Mouse (Mus musculus) brown adipose tissue, adult 24 weeks (tissue): ENCODE data around the gene Gdf11. TPM values are rescaled to one million over a fixed set of nuclear protein-coding genes. Genes with fewer than 3 reads are reported as not detected.
A peak's percentile ranks its signal among the peaks of the same experiment; 100 is the strongest.

Experiments used
- H3K27ac ChIP-seq: fragments of 200-500 bp; replicated peaks from 2 replicates; pipeline ENCODE4 v1.5.1; 2012; ENCODE audit warnings: low read depth, mild to moderate bottlenecking, low read length
- H3K4me1 ChIP-seq: fragments of 200-500 bp; 2 replicates; pipeline ENCODE4 v1.6.1; 2012; ENCODE audit warnings: low read length, mixed read lengths; ENCODE audit not compliant: control insufficient read depth, insufficient read depth, insufficient read length
- H3K4me3 ChIP-seq: fragments of 200-500 bp; 2 replicates; pipeline ENCODE4 v1.5.1; 2012; ENCODE audit warnings: low read depth, mild to moderate bottlenecking, low read length, moderate library complexity; ENCODE audit not compliant: insufficient read depth
- polyA plus RNA-seq: library from polyadenylated mRNA; stranded (reverse); fragments of >200 nt; gene quantifications from 2 replicates; pipeline ENCODE4 v1.2.4, GENCODE M21; 2012; ENCODE audit not compliant: missing spikeins, insufficient read depth, insufficient read length

The Gdf11 gene
- 1.0 and 1.3 TPM in 2 replicates for polyA plus RNA-seq

- Histone ChIP-seq H3K4me1 (no peaks in the 10 kb centered on the region), H3K27ac (no peak within 1 kb of the TSS), H3K4me3 (peak within 1 kb of the TSS; percentile 63)
Observed at GRCm38 (mm10) chr10:128891296-128892094, at the start of gene Gdf11. Gene Gdf11, minus strand, starts transcription at chr10:128891718.

- H3K4me1 ChIP-seq, result peaks cover 3% of the 10 kb centered on the region; the same call in 1 of the 2 replicates
- no peak overlapping the region for H3K4me3 ChIP-seq
- no peak overlapping the region for H3K27ac ChIP-seq
Observed at GRCm38 (mm10) chr10:128940475-128941061, 49.0 kb upstream of the Gdf11 start.

GRCm38 (mm10) chr10:128938974-128939373 lies 47.5 kb upstream of the Gdf11 start:
- peak overlapping the region; percentile 99 for H3K27ac ChIP-seq
- peaks cover 5% of the 10 kb centered on the region; the same call in 1 of the 2 replicates for H3K4me1 ChIP-seq
- no peak overlapping the region for H3K4me3 ChIP-seq

GRCm38 (mm10) chr10:128938457-128938856 lies 46.9 kb upstream of the Gdf11 start:
- Histone ChIP-seq H3K4me1 (peaks cover 5% of the 10 kb centered on the region; the same call in 1 of the 2 replicates), H3K27ac (peak overlapping the region; percentile 99), H3K4me3 (0 out of 2 replicates have a peak overlapping the region, but pooled peaks have one; percentile 8)

GRCm38 (mm10) chr10:128937756-128938390 lies 46.4 kb upstream of the Gdf11 start:
- H3K4me3 ChIP-seq, result no peak overlapping the region

GRCm38 (mm10) chr10:128935826-128936440 lies 44.4 kb upstream of the Gdf11 start:
- Histone ChIP-seq H3K4me3 (peak overlapping the region; percentile 70), H3K27ac (peak overlapping the region; percentile 71), H3K4me1 (peaks cover 5% of the 10 kb centered on the region; the same call in 1 of the 2 replicates)

More at GRCm38 (mm10) chr10:128937756-128938390, 46.4 kb upstream of the Gdf11 start:
- Histone ChIP-seq H3K4me1 (peaks cover 5% of the 10 kb centered on the region; the same call in 1 of the 2 replicates), H3K27ac (peak overlapping the region; percentile 99)

GRCm38 (mm10) chr10:128934997-128935787 lies 43.7 kb upstream of the Gdf11 start:
- Histone ChIP-seq H3K4me3 (peak overlapping the region; percentile 70), H3K4me1 (peaks cover 5% of the 10 kb centered on the region; the same call in 1 of the 2 replicates), H3K27ac (peak overlapping the region; percentile 71)

- H3K4me3 ChIP-seq, result peak overlapping the region; percentile 70
- peak overlapping the region; percentile 24; the same call in 1 of the 2 replicates for H3K27ac ChIP-seq
- H3K4me1 ChIP-seq, result peaks cover 5% of the 10 kb centered on the region; the same call in 1 of the 2 replicates
Observed at GRCm38 (mm10) chr10:128933976-128934721, 42.6 kb upstream of the Gdf11 start.

- Histone ChIP-seq H3K27ac (peak within 1 kb of the TSS; percentile 24; the same call in 1 of the 2 replicates), H3K4me1 (peaks cover 5% of the 10 kb centered on the region; the same call in 1 of the 2 replicates), H3K4me3 (peak within 1 kb of the TSS; percentile 70)
Observed at GRCm38 (mm10) chr10:128933574-128933973, 42.1 kb upstream of the Gdf11 start, which contains the start of gene Itga7. Gene Itga7, plus strand, starts transcription at chr10:128933818.

- peak overlapping the region; percentile 76 for H3K27ac ChIP-seq
- H3K4me3 ChIP-seq, result no peak overlapping the region
- H3K4me1 ChIP-seq, result peaks cover 2% of the 10 kb centered on the region; the same call in 1 of the 2 replicates
Observed at GRCm38 (mm10) chr10:128931441-128931840, 39.9 kb upstream of the Gdf11 start.

- peak overlapping the region; percentile 93 for H3K27ac ChIP-seq
- no peaks in the 10 kb centered on the region; the same call in 1 of the 2 replicates for H3K4me1 ChIP-seq
- H3K4me3 ChIP-seq, result no peak overlapping the region
Observed at GRCm38 (mm10) chr10:128929638-128930378, 38.3 kb upstream of the Gdf11 start.

GRCm38 (mm10) chr10:128928356-128928755 lies 36.8 kb upstream of the Gdf11 start:
- Histone ChIP-seq H3K4me3 (no peak overlapping the region), H3K27ac (no peak overlapping the region), H3K4me1 (peaks cover 3% of the 10 kb centered on the region; the same call in 1 of the 2 replicates)

GRCm38 (mm10) chr10:128923935-128924334 lies 32.4 kb upstream of the Gdf11 start, which contains the start of gene Bloc1s1:
Gene Bloc1s1, minus strand, starts transcription at chr10:128924035.
- peak within 1 kb of the TSS; percentile 92 for H3K27ac ChIP-seq
- peaks cover 11% of the 10 kb centered on the region; the same call in 1 of the 2 replicates for H3K4me1 ChIP-seq
- peak within 1 kb of the TSS; percentile 74 for H3K4me3 ChIP-seq
